Mouse (Mus musculus): ENCODE data around the gene Ano1.

Gene Ano1

GRCm38 (mm10) chr7:144751833-144752232 is at the start of gene Ano1:
Gene Ano1 (minus strand): TSS chr7:144751974.
- no peak for DNase-seq

DNA sequence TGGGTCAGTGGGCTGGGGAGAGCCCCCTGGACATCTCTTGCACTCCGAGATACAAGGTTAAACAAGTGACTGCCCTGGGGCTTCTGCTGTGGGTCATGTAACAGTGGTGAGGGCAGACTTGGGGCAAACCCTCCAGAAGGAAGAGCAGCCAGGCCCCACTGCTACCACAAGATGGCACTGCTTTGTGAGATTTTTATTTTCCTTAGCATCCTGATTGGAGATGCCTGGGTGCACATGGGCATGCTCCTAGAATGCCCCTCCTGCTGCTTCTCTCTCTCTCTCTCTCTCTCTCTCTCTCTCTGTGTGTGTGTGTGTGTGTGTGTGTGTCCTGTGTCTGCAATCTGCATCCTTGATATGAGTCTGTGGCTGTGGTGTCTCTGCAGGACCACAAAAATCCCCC is 46.7 kb upstream of the Ano1 start:
- peak; percentile 7 to 21 for DNase-seq

DNA sequence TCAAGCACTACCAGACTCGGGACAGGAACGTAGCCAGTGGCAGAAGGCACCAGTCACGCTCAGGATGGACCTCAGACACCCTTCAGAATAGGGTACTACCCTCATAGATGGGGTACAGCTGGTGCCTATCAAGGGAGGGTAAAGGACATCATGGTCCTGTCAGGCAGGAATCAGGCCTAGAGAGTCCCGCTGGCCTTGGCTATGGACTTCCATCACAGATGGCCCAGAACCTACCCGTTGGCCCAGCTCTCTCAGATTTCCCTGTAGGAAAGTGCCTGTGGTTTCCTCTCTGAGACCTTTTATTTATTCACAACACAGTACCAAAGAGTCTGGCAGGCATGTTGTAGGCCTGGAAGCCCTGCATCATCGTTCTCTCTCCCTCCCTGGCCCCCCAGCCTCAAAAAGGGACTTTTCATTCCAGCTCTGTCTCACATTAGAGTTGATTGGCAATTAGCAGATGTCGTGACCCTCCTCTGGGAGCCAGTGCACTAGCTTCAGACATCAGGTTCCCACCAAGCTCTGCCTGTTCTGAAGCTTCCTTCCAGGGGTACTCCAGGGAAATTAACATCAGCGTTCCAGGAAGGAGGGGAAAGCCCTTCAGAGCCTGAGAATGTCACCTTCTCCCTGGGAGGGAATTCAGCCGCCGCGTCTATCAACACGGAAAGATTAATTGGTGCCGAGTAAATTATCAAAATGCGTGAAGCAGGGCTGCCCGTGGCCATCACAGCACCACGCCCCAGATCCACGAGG is 45.4 kb upstream of the Ano1 start:
- no peak for DNase-seq

- no peak for DNase-seq
These were observed 44.3 kb upstream of the Ano1 start for GRCm38 (mm10) chr7:144795976-144796474.

GRCm38 (mm10) chr7:144793296-144793695 is 41.5 kb upstream of the Ano1 start:
- DNase-seq: peak; percentile 62 to 80

- DNase-seq: no peak
These were observed 39.7 kb upstream of the Ano1 start for GRCm38 (mm10) chr7:144791426-144791825.

DNA sequence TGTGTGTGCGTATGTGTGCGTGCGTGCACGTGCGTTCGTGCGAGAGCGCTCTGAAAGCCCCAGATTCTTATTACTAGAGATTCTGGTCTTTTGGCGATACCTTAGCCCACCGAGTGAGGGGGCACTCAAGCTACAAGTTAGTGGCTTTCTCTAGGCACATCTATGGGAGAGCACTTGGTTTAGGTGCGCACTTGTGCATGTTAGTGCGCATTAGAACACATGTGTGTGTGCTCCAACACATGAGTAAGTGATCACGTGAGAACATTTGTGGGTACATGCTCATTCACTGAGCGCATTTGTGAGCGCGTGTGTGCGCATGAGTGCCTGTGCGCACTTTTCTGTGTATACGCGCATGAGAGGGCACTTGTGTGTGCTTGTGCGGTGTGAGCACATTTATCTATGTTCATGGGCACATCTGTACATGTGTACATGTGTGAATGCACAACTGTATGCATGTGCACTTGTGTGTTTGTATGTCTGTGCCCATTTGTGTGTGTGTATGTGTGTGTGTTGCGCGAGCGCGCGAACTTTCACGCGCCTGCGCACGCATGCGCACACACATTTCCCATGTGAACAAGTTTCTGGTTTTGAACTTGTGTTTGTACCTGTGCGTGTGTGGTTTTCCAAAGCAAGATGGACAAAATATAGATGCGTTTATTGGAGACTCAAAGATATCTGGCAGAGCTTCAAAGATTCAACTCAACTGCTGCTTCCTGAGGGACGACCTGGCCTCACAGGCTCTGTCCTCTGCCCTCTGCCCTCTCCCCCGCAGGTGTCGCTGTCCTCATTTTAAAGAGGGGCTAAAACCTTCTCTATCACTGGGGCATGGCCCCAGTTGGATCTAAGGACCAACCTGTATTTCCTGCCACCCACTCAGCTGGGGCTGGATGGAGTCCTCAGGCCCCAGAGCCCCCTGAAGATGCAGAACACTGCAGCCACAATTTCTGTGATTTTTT is 38.1 kb upstream of the Ano1 start:
- no peak for DNase-seq

DNA sequence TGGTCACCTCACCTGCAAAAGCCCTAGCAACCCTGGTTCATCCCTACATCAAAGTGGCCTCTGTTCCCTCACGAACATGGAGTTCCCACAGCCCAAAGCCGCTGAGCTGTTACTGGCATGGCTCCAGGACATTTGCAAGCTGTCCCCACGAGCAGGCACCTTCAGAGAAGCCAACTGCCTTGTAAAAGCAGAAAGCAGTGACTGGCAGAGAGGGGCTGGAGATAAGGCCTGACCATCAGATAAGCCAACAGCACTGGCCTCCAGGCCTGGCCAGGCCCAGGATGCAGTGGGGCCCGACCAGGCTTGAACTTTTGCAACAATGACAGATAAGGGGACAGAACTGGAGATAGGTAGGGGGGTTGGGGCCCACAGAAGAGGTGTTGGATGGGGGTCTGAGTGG is 36.9 kb upstream of the Ano1 start:
- DNase-seq: no peak

GRCm38 (mm10) chr7:144787501-144787900 is 35.7 kb upstream of the Ano1 start:
- no peak for DNase-seq

GRCm38 (mm10) chr7:144786571-144786970 is 34.8 kb upstream of the Ano1 start:
- no peak for DNase-seq

- DNase-seq: no peak
These were observed 32.4 kb upstream of the Ano1 start for GRCm38 (mm10) chr7:144784176-144784575.

GRCm38 (mm10) chr7:144782402-144782801 is 30.6 kb upstream of the Ano1 start:
- DNase-seq: no peak

DNA sequence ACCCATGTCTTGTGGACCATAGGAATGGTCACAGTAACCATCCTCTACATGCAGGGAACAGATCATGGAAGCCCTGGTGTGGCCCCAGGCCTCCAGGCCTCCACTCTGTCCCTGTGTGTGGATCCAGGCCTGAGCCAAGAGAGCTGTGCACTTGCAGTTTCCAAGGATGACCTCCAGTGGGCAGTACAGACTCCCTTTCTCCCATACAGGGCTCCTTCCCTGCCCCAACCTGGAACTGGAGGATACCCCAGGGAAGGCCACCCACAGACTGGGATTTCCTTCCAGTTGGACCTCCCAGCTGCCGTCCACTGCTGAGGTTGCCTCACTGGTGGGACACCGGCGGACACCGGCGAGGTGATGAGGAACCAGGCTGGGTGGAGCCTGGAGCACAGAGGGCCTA is 29.6 kb upstream of the Ano1 start:
- DNase-seq: peak in 1 of 2 experiments; percentile 40

DNA sequence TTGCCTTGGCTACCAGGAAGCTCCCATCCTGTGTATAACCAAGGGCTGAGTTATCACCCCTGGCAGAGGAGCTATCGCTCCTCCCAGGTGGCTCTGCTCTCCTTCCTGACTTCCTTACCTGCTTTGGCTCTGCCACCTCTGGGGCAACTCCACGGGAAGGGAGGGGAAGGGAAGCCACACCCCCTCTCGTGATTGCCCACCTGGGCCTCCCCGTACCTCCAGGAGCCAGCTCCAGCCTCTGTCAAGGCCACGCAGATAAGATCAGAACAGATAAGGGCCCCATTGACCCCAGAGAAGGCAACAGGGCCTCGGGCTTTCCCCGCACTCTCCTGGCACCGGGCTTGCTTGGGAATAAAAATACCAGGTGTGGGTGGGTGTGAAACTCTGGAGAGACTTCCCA is 28.4 kb upstream of the Ano1 start:
- no peak for DNase-seq

DNA sequence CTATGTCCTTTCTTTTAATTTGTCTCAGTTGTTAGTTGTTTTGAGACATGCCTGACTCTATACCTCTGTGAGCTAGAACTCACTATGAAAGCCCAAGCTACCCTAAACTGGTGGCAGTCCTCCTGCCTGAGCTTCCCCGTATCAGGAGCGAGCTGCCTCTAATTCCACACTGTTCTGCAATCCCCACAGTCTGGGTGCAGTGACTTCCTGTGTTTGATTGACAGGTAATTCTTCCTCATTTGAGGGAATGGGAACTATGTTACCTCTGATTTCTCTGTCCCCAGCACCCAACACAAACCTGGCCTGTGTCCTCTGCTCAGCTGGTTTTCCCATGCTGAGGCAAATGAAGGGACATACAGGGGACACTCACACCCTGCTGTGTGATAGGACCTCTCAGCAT is 27.9 kb upstream of the Ano1 start:
- DNase-seq: no peak

DNA sequence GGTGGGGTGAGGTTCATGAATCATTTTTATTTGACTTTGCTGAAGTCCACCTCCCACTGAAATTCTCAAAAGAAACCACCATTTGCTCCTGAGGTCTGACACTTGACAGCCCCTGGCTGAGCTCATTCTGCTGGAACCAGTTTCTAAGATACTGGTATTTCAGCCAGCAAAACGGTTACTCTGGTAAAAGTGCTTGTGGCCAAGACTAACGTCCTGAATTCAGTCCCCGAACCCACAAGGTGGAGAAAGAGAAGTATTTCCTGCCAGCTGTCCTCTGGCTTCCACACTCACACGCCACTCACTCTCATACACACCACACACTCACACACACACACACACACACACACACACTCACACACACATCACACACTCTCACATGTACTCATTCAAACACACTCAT is 26.0 kb upstream of the Ano1 start:
- DNase-seq: no peak

GRCm38 (mm10) chr7:144775804-144776447 is 24.2 kb upstream of the Ano1 start:
- peak; percentile 63 to 87 for DNase-seq

- no peak for DNase-seq
These were observed 23.4 kb upstream of the Ano1 start for GRCm38 (mm10) chr7:144775214-144775613.

DNA sequence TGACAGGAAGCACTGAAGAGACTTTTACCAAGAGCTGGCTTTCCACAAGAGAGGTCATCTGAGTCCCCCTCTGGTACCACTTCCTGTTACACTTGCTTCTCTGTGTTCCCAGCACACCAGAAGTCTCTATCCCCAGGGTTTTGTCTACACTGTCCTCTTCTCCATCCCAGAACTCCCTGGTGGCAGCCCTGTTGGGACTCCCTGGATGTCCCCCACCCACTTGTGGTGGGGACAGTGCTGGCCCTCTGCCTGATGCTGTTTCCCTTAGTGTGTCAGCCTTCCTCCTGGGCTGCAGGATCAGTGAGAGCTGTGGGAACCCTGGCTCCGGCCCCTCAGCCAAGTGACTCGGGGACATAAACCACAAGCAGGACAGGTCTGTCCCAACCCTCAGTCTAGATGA is 22.5 kb upstream of the Ano1 start:
- DNase-seq: no peak

- DNase-seq: no peak
These were observed 18.3 kb upstream of the Ano1 start for GRCm38 (mm10) chr7:144770116-144770515.

- DNase-seq: no peak
These were observed 17.8 kb upstream of the Ano1 start for GRCm38 (mm10) chr7:144769434-144770080.

DNA sequence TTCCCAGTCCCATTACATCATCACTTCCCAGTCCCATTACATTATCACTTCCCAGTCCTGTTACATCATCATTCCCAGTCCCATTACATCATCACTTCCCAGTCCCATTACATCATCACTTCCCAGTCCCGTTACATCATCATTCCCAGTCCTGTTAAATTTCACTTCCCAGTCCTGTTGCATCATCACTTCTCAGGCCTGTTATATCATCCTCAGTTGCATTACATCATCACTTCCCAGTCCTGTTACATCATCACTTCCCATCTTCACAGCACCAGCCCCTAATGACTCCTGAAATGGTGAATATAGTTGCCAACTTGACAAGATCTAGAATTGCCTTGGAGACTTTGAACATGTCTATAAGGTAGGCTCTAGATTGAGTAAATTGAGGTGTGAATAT is 17.1 kb upstream of the Ano1 start:
- no peak for DNase-seq

All from kidney, adult 8-10 months (tissue).